Mouse (Mus musculus): ENCODE results near the gene Slc6a15.

Gene Slc6a15

DNA sequence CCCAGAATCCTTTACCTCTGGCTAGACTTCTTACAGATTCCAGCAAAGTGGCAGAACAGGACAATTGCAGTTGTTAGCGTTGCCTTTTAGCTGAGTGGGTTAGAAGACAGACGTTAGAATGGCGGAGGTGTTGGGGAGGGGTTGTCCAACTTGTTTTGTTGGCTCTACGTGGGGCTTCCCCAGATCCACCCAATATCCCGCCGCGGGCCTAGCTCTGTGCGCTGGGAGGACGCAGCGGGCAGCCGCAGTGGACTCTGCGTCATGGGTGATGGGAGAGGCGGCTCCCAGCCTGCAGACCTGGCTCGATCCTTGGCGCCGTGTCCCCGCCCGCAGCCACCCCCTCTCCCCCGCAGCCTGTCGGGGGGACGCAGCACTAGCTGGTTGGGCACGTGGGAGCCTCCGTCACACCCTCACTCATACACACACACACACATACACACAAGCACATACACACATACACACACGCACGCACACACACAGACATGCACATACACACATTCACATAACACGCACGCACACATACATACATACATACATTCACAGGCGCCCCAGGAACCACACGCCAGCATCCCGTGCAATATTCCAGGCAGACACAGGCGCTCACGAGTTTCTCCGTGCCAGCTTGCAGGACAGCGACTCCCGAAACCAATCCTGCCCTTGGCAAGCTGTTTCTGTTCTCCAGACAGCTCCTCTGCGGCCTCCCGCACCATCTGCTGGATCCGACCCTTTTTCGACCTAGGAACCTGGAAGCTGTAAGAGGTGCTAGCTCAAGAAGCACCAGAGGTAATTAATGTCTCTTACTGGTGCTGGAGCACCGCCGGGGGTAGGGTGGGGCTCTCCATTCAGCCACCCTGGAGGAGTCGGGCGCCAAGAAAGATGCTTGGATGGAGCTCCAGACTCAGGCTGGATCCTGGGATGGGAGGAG is at the start of gene Slc6a15:
Slc6a15 (plus strand) TSS at position 413 of the 925 bp plus-strand sequence.
- peak; percentile 52 to 66 for DNase-seq (ENCODE audit: low spot score in 2 of 2)

- no peak for DNase-seq (ENCODE audit: low spot score in 2 of 2)
Measured at GRCm38 (mm10) chr10:103321941-103322340, 45.6 kb upstream of the Slc6a15 start.

DNA sequence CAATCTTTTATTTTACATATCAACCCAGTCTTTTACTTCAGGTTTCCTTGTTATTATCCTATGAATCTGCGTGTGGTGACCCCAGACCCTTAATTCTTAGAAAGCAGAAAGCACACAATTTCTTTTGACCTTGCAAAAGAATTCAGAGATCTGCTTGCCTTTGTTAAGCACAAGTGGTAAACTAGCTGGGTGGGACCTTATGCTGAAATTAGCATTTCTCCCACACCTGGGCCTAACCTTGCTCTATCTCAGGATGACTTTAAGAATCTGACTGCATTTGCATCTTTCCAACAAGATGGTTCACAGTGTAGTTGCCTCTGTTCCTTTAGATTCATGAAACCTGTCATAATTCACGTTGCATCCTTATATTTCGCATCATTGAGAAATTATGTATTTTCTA is 44.2 kb upstream of the Slc6a15 start:
- DNase-seq (ENCODE audit: low spot score in 2 of 2) = no peak

DNA sequence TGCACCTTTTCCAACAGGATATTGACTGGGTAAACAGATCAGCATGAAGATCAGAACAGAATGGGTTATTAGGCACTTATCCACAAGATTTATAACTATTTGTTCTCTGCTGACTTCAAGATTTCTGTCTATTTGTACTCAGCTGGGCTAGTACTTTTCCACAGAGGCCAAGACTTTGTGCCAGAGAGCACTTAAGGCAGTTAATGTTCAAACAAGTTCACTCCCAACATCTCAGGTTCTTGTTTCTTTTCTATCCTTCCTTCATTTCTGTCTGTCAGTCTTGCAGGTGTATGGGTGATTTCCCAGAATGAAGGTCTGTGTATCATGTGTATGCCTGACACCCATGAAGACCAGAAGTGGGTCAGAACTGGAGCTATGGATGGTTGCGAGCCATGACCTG is 33.3 kb upstream of the Slc6a15 start:
- DNase-seq (ENCODE audit: low spot score in 2 of 2) = no peak

DNA sequence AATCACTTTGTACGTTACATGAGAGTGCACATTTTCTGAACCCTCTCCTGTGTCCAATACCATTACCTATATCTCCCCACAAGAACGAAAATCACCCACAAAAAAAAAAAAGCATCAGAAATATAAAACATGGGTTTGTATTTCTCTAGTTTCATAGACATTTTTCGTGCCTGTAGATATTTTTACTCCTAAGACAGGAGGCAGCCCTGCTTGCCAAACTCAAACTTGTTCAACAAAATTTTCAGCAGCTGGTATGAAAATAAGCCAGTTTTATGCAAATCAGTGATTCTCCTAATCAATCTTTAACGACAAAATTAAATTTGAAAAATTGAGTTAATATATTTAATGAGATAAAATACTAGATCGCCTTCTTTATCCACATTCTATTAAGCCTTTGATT is 27.7 kb upstream of the Slc6a15 start:
- DNase-seq (ENCODE audit: low spot score in 2 of 2) = no peak

DNA sequence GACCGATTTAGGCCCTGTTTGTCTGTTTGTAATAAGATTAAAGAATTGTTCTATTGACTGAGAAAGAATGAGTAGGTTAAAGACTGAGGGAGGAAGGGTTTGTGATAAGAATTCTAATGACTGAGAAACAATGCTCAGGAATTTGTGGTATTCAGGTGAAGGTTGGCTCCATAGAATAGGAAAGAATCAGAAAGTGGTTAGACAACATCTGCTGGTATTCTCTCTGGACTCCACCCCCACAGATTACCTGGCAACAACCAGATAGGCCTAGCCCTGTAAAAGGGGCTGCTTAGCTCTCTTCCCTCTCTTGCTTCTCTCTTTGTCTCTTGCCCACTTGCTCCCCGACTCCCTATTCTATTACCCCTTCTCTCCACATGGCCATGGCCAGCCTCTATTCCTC is 20.8 kb upstream of the Slc6a15 start:
- DNase-seq (ENCODE audit: low spot score in 2 of 2) = no peak

DNA sequence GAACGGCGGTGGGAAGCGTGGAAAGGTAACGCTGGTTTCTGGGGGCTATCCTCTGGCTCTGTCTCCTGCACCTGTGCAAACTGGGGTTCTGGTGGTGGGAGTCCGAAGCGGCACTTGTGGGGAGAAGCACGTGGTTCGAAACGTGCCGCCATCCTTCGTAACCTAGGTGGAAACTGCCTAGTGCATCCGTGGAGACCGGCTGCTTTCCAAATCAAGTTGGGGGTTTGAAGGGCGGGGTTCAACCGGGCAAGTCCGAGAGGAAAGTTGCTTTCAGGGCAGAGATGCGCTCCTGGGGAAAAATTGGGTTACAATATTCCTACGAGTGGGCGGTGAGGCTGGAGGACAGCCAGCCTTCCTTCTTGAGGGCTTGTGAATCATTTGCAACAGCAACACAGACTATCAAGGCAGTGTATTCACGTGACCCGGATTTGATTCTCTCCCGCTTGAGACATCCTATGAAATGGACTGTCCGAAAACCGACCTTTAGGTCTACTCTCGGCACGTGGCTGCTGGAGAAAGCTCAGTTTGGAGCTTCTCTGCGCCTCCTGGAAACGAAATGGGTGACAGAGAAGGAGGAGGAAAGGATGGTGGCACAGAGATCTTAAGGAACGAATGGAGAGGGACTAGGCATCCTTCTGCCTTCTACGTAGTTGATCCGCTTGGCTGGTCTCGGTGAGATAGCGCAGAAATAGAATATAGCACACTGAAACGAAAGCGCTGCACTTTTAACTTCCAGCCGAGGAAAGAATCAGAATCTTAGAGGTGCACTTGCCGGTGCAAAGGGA is 905 bp downstream of the Slc6a15 start:
- peak; percentile 46 to 48 for DNase-seq (ENCODE audit: low spot score in 2 of 2)

GRCm38 (mm10) chr10:103369081-103369420 is 1.5 kb downstream of the Slc6a15 start:
- peak; percentile 49 to 63 for DNase-seq (ENCODE audit: low spot score in 2 of 2)

- DNase-seq (ENCODE audit: low spot score in 2 of 2) = no peak
Measured at GRCm38 (mm10) chr10:103402171-103402570, 34.6 kb downstream of the Slc6a15 start.

DNA sequence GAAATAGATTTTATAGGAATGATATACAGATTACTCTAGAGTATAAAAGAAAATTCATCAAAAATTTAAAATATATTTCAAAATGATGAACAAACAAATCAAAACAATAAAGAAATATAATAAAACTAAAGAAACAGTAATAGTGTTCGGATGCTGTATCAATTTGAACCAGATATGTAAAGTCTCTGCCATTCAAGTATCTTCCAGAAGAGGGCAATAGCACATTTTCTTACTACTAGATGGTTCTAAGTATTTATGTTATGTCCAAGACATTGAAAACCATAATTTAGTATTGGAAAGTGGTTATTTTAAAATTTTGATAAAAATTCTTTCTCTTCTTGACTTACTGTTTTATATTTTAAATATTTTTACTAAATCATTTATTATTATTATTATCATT is 60.1 kb downstream of the Slc6a15 start:
- no peak for DNase-seq (ENCODE audit: low spot score in 2 of 2)

DNA sequence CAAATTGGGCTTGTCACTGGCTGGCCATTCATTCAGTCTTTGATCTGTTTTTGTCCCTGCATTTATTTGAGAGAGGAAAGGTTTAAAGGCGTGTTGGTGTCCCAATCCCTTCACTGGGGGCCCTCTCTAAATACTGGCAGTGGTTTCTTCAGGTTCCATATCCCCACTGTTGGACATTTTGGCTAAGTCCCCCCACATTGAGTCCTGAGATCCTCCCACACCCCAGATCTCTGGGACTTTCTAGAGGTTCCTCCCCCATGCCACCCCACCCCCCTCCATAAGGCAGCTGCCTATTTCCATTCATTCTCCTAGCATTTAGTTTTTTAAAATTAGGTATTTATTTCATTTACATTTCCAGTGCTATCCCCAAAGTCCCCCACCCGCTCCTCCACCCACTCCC is 75.0 kb downstream of the Slc6a15 start:
- no peak for DNase-seq (ENCODE audit: low spot score in 2 of 2)

- peak in 1 of 2 experiments; percentile 10 for DNase-seq (ENCODE audit: low spot score in 2 of 2)
Measured at GRCm38 (mm10) chr10:103443070-103443469, 75.5 kb downstream of the Slc6a15 start.

- DNase-seq (ENCODE audit: low spot score in 2 of 2) = no peak
Measured at GRCm38 (mm10) chr10:103448340-103448739, 80.8 kb downstream of the Slc6a15 start.

DNA sequence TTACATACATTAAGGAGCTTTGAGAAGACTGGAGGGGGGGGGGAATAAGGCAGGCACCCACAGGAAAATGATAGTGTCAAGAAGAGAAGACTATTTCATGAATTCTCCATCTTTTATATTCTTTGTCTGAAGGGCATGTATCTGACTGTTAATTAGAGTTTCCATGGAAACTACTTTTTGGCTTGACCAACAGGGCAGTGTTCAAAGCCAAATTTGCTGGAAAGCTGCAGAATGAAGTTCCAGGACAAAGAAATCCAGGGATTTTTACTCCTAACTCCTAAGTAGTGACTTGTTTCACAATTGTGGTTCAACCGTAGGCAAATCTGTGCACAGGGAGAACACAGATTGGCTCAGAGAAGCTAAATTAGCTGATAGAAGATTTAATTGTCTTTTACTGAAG is 90.3 kb downstream of the Slc6a15 start:
- no peak for DNase-seq (ENCODE audit: low spot score in 2 of 2)
